Mouse (Mus musculus) CH12.LX (cell line): Measurements from ENCODE around the gene Tuba8. TPM values are rescaled to one million over a fixed set of nuclear protein-coding genes. Genes with fewer than 3 reads are reported as not detected.

Source experiments
- DNase-seq: peaks from one replicate; pipeline ENCODE4 v3.0.0-alpha.2; 2013; ENCODE audit errors: extremely low read depth
- H3K27ac ChIP-seq: 2 replicates; pipeline ENCODE4 v1.5.1; 2012; ENCODE audit warnings: low read depth, mild to moderate bottlenecking, control low read depth, moderate library complexity; ENCODE audit not compliant: insufficient read depth
- H3K27me3 ChIP-seq: replicated peaks from 2 replicates; pipeline ENCODE3; 2012; ENCODE audit warnings: inconsistent platforms
- H3K36me3 ChIP-seq, 2 experiments: replicated peaks in 1 of 2; 2 replicates each; pipeline versions ENCODE3 to v1.6.1; 2012; ENCODE audit warnings: inconsistent platforms in 1 of 2, low read length in 1 of 2, mild to moderate bottlenecking in 1 of 2, mixed read lengths in 1 of 2, moderate library complexity in 1 of 2; ENCODE audit not compliant: control insufficient read depth in 1 of 2, insufficient read depth in 1 of 2
- H3K4me1 ChIP-seq, 2 experiments: 2 replicates each; pipeline ENCODE4 v1.6.1; 2012; ENCODE audit warnings: inconsistent platforms in 1 of 2, moderate library complexity in 1 of 2; ENCODE audit not compliant: insufficient read depth in 2 of 2, control insufficient read depth in 1 of 2
- H3K4me2 ChIP-seq: 2 replicates; pipeline ENCODE4 v1.6.1; 2012; ENCODE audit warnings: low read depth, mild to moderate bottlenecking, control low read depth; ENCODE audit not compliant: poor library complexity, insufficient read depth, severe bottlenecking
- H3K4me3 ChIP-seq, 3 experiments: fragments of 150-350 bp in 1 of 3; sonication (generic) in 1 of 3; replicated peaks in 1 of 3; 2 replicates each; pipeline versions ENCODE3 to v1.5.1; 2011 to 2012; ENCODE audit warnings: low read depth in 2 of 3, low read length in 2 of 3, mild to moderate bottlenecking in 2 of 3, moderate library complexity in 2 of 3, control low read depth in 1 of 3, improper control_type of control experiment in 1 of 3, inconsistent platforms in 1 of 3, mixed read lengths in 1 of 3; ENCODE audit not compliant: poor library complexity in 1 of 3
- H3K79me2 ChIP-seq: replicated peaks from 2 replicates; pipeline ENCODE4 v1.6.1; 2012; ENCODE audit warnings: mild to moderate bottlenecking, moderate library complexity; ENCODE audit not compliant: control insufficient read depth, poor library complexity, insufficient read depth, severe bottlenecking; ENCODE audit errors: extremely low read depth
- H3K9ac ChIP-seq: 2 replicates; pipeline ENCODE4 v1.6.1; 2012; ENCODE audit warnings: low read depth, mild to moderate bottlenecking, control low read depth, moderate library complexity; ENCODE audit not compliant: insufficient read depth
- H3K9me3 ChIP-seq: replicated peaks from 2 replicates; pipeline ENCODE3; 2012; ENCODE audit warnings: low read length, inconsistent platforms, mixed read lengths
- CHD1 ChIP-seq: IDR thresholded peaks from 2 replicates; pipeline ENCODE4 v1.6.1; 2012; ENCODE audit warnings: low read depth, low read length, improper control_type of control experiment, inconsistent platforms
- CHD2 ChIP-seq: IDR thresholded peaks from 2 replicates; pipeline ENCODE4 v1.6.1; 2011; ENCODE audit warnings: low read length, improper control_type of control experiment
- ELF1 ChIP-seq: IDR thresholded peaks from 2 replicates; pipeline ENCODE4 v1.6.1; 2014; ENCODE audit warnings: low read depth, mild to moderate bottlenecking, inconsistent platforms, low read length, improper control_type of control experiment
- EP300 ChIP-seq: IDR thresholded peaks from 2 replicates; pipeline ENCODE4 v1.6.1; 2011; ENCODE audit warnings: low read length, improper control_type of control experiment
- ETS1 ChIP-seq: conservative IDR thresholded peaks from 2 replicates; pipeline ENCODE4 v1.6.1; 2012; ENCODE audit warnings: low read depth, mild to moderate bottlenecking, inconsistent platforms, low read length, improper control_type of control experiment, moderate library complexity
- GABPA ChIP-seq: IDR thresholded peaks from 2 replicates; pipeline ENCODE4 v1.6.1; 2012; ENCODE audit warnings: low read depth, low read length, improper control_type of control experiment, inconsistent platforms; ENCODE audit not compliant: insufficient replicate concordance
- JUN ChIP-seq: IDR thresholded peaks from 2 replicates; pipeline ENCODE4 v1.6.1; 2011; ENCODE audit warnings: low read depth, mild to moderate bottlenecking, low read length, improper control_type of control experiment, moderate library complexity; ENCODE audit not compliant: insufficient read depth
- MAFK ChIP-seq: IDR thresholded peaks from 2 replicates; pipeline ENCODE4 v1.6.1; 2011; ENCODE audit warnings: low read length, improper control_type of control experiment; ENCODE audit not compliant: insufficient replicate concordance
- MAZ ChIP-seq: IDR thresholded peaks from 2 replicates; pipeline ENCODE4 v1.6.1; 2012; ENCODE audit warnings: low read depth, mild to moderate bottlenecking, inconsistent platforms, low read length, improper control_type of control experiment, moderate library complexity
- MEF2A ChIP-seq: IDR thresholded peaks from 2 replicates; pipeline ENCODE4 v1.6.1; 2014; ENCODE audit warnings: low read depth, mild to moderate bottlenecking, inconsistent platforms, low read length, improper control_type of control experiment, borderline replicate concordance
- MYC ChIP-seq: IDR thresholded peaks from 2 replicates; pipeline ENCODE4 v1.6.1; 2011; ENCODE audit warnings: low read depth, mild to moderate bottlenecking, improper control_type of control experiment, low read length
- NELFE ChIP-seq: IDR thresholded peaks from 2 replicates; pipeline ENCODE4 v1.6.1; 2011; ENCODE audit warnings: low read depth, low read length, improper control_type of control experiment
- NRF1 ChIP-seq: IDR thresholded peaks from 2 replicates; pipeline ENCODE4 v1.6.1; 2014; ENCODE audit warnings: low read depth, mild to moderate bottlenecking, inconsistent platforms, low read length, improper control_type of control experiment, moderate library complexity
- PAX5 ChIP-seq: IDR thresholded peaks from 2 replicates; pipeline ENCODE4 v1.6.1; 2012; ENCODE audit warnings: low read length, inconsistent platforms, mixed read lengths
- RCOR1 ChIP-seq: conservative IDR thresholded peaks from 2 replicates; pipeline ENCODE4 v1.6.1; 2012; ENCODE audit warnings: low read depth, mild to moderate bottlenecking, inconsistent platforms, low read length, improper control_type of control experiment
- TBP ChIP-seq: conservative IDR thresholded peaks from 2 replicates; pipeline ENCODE4 v1.6.1; 2011; ENCODE audit warnings: low read depth, low read length, improper control_type of control experiment
- ZC3H11A ChIP-seq: IDR thresholded peaks from 2 replicates; pipeline ENCODE4 v1.6.1; 2012; ENCODE audit warnings: low read depth, mild to moderate bottlenecking, inconsistent platforms, low read length, improper control_type of control experiment
- ZKSCAN1 ChIP-seq: IDR thresholded peaks from 2 replicates; pipeline ENCODE4 v1.6.1; 2012; ENCODE audit warnings: low read depth, inconsistent platforms, low read length, improper control_type of control experiment, borderline replicate concordance
- dilution Hi-C: fragments of 300-500 bp; cut with MboI; formaldehyde crosslinking; loops from 2 replicates; pipeline ENCODE4 v1.14.3; 2020; ENCODE audit warnings: low sequenced_read_pairs; ENCODE audit not compliant: extremely low pct_unique_long_range_greater_than_20kb, extremely low pct_ligation_motif_present
- in situ Hi-C: fragments of 300-500 bp; cut with MboI; formaldehyde crosslinking; loops from 3 replicates; pipeline ENCODE4 v1.14.3; 2019; ENCODE audit warnings: low sequenced_read_pairs, low pct_ligation_motif_present, low pct_unique_long_range_greater_than_20kb, mixed read lengths
- polyA plus RNA-seq: library from polyadenylated mRNA; unstranded; fragments of >175 nt; gene quantifications from 2 replicates; pipeline ENCODE4 v1.2.1, GENCODE M21; 2012; ENCODE audit warnings: low read depth; ENCODE audit not compliant: insufficient read length
- total RNA-seq, 2 experiments: library from RNA; depleted of rRNA; stranded (reverse); fragments of 300-350 nt in 1 of 2; fragments of >200 nt in 1 of 2; gene quantifications; 2 replicates each; pipeline ENCODE4 v1.2.3; 2012 to 2014

Gene Tuba8
- total and polyA plus RNA-seq, 3 experiments, result not detected

GRCm38 (mm10) chr6:121176011-121176730, 34.3 kb upstream of the Tuba8 start:
- in situ Hi-C loops (loop anchor here (5.0 kb wide), 3 partner anchors 44 to 274 kb away; partner anchors contain the start of gene Mical3), dilution Hi-C loops (no loop called here)
- Histone ChIP-seq H3K36me3 (no peaks in the 10 kb centered on the region), H3K4me2 (no peak overlapping the region), H3K4me1 (peaks cover 11 to 31% of the 10 kb centered on the region in 2 experiments), H3K27me3 (peaks cover 2% of the 10 kb centered on the region), H3K9me3 (no peaks in the 10 kb centered on the region), H3K27ac (no peak overlapping the region), H3K4me3 (no peak overlapping the region)
- TF ChIP-seq ELF1 (no peak), ZKSCAN1 (no peak), ETS1 (no peak), CHD2 (peak; percentile 56), MAZ (no peak), EP300 (no peak), NRF1 (no peak)
- TF ChIP-seq, all 38 proteins: peak for 1
- no peak for DNase-seq
- Histone ChIP-seq H3K9ac (no peak overlapping the region), H3K79me2 (no peaks in the 10 kb centered on the region)

GRCm38 (mm10) chr6:121176731-121177098, 33.8 kb upstream of the Tuba8 start:
- Histone ChIP-seq H3K79me2 (no peaks in the 10 kb centered on the region), H3K9me3 (no peaks in the 10 kb centered on the region), H3K27me3 (peaks cover 4% of the 10 kb centered on the region), H3K9ac (no peak overlapping the region), H3K27ac (no peak overlapping the region), H3K4me2 (no peak overlapping the region), H3K4me1 (peaks cover 11 to 31% of the 10 kb centered on the region in 2 experiments), H3K36me3 (no peaks in the 10 kb centered on the region), H3K4me3 (no peak overlapping the region)
- in situ Hi-C loops (loop anchor here (5.0 kb wide), 3 partner anchors 44 to 274 kb away; partner anchors contain the start of gene Mical3), dilution Hi-C loops (no loop called here)
- TF ChIP-seq MAZ, result no peak
- TF ChIP-seq ZC3H11A, result no peak
- no peak for TF ChIP-seq MYC
- TF ChIP-seq NRF1, result no peak
- TF ChIP-seq TBP, result no peak
- TF ChIP-seq JUN, result no peak
- TF ChIP-seq MEF2A, result no peak
- no peak for TF ChIP-seq PAX5
- no peak for TF ChIP-seq MAFK
- no peak for TF ChIP-seq RCOR1
- no peak for TF ChIP-seq NELFE
- TF ChIP-seq GABPA, result no peak
- no peak for TF ChIP-seq CHD2
- no peak for TF ChIP-seq CHD1
- no peak for TF ChIP-seq EP300
- DNase-seq, result no peak
